Mouse (Mus musculus): ENCODE results near the gene Cnn1.

Cnn1 gene

DNA sequence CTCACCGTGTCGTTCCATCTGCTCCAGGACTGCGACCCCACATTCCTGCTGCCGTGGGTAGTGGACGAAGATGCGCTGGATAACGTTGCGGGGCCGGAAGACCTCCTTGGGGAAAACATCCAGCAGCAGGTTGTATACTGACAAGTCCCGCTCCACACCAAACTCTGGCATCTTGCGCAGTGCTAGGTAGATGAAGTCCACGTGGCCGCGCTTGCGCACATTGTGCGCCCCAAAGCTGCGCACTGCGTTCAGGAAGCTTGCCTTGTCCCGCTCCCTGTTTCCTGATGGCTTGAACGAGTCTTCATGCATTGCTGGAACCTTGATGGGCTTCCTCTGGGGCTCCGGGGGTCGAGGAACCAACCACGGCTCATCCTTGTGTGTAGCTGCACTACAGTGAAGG is 22.8 kb upstream of the Cnn1 start:
- DNase-seq: no peak

DNA sequence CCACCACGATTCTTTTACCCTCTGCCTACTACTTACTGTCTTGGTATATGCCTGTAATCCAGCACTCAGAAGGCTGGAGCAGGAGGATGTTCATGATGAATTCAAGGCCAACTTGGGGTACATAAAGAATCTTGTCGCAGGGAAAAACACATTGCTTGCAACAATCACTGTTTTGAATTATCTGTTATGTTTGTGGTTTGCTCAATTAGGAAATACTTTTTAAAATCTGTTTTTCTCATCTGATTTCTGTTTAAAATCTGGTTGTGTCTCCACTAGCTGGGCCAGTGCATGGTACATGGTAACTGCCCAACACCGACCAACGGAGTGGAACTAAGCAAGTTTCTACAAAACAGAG is 14.4 kb upstream of the Cnn1 start:
- DNase-seq: no peak

DNA sequence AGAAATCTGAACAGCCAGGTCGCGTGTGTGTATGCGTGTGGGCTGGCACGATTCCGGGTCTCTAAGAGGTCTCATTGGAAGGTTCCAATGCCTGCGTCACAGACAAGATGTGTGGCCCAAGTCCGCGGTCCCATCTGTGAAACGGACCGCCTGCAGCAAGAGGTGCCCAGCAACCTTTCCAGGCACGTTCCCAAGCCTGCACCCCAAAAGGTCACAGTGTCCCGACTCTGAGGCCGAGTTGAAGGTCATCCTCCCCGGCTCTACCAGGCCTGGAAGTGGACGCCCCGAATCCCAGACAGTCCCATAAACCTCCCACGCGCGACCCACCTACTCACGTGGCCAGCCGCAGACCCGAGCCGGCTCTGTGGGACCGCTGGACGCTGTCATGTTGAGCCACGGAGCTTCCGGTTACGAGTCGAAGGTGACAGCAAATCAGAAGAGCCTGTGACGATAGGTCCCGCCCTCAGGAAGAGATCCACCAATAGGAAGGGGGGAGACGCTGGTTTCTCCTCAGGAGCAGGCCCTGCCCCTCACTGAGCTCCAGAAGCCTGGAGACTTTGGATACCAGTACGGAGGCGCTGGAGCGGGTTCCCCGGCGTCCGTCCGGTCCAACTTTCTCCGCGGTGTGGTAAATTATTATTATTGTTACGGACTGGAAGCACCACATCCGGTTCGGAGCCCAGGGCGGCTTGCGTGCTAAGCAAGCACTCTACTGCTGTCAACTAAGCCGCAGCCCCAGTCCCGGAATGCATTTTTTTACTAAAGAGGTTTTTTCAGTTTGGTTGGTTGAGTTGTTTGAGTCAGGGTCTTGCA is 13.8 kb upstream of the Cnn1 start, which contains the start of gene Ecsit:
Ecsit (minus strand) TSS at position 417 of the 813 bp plus-strand sequence.
- peak; percentile 97 for DNase-seq

DNA sequence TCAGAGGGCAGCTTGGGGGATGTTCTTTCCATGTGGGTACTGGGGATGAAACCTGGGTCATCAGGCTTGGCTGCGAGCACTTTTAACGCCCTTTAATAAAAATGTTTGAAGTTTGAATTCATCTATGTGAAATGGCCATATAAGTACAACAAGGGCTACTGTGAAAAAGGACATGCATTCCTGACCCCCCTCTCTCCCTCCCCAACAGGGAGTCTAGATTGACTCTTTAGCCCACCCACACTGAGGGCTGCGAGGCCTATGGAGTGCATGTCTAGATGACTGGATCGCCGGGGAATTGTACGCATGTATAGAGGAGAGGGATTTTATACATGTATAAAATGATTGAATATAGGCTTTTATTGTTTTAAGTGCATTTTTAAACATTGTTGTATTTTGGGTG is 13.0 kb upstream of the Cnn1 start:
- no peak for DNase-seq

GRCm38 (mm10) chr9:22087034-22087618 is 11.9 kb upstream of the Cnn1 start:
- DNase-seq: no peak

GRCm38 (mm10) chr9:22089281-22089680 is 9.7 kb upstream of the Cnn1 start:
- no peak for DNase-seq

DNA sequence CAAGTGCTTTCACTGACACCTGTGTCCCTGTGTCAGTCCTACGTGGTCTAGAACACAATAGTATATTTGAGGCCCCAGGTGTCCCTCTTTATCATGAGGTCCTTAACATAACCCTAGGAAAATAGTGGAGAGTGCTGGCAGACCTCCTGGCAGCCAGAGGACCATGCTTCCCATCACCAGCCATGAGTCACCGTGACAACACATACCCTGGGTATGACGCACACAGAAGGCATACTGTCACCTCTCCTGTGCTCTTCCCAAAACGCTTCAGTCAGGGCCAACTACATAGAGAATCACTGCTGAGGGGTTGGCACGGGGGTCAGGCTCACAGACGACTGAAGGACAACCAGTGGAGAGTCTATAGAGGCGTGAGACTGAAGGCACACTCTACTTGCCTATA is 9.0 kb upstream of the Cnn1 start:
- DNase-seq: no peak

- DNase-seq: no peak
Observed at GRCm38 (mm10) chr9:22092746-22093145, 6.3 kb upstream of the Cnn1 start.

DNA sequence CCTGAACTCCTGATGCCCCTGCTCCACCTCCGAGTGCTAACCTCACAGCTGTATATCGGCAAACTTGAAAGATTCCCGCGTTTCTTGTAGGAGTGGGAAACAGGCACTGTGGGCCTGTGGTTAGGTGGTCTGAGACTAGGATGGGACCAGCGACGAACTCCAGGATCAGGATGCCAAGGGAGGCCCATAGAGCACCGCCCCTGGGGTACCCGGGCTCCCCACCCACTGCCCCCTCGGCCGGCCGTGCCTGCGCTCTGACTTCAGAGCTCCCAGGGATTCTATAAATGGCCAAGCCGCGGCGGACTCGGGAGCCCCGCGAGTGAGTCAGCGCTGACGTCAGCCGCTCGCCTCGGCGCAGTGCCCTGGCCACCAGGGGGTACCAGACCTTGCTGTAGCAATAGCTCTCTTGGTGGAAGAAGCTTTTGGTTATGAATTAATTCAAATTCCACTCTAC is 3.1 kb upstream of the Cnn1 start:
- DNase-seq: peak; percentile 82

- DNase-seq: no peak
Observed at GRCm38 (mm10) chr9:22099922-22100321, 906 bp downstream of the Cnn1 start.

GRCm38 (mm10) chr9:22108194-22108593 is 9.2 kb downstream of the Cnn1 start:
- no peak for DNase-seq

- DNase-seq: no peak
Observed at GRCm38 (mm10) chr9:22115635-22116034, 16.6 kb downstream of the Cnn1 start.

DNA sequence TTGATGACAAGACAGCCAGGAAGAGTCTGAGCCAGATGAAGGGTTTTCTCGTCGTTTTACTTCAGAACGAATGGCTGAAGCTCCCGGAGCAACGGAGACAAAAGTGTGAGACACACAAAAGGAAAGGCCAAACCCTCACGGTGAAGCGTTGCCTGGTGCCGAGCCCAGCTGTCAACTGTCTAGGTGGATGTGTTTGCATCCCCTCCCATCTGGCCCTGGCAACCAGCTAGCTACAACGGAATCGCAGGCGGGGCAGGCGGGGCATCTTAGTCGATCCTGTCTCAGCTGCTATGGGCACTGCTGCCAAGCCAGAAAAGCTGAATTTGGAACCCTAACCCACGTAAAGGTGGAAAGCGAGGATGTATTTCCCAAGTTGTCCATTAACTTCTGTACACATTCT is 17.1 kb downstream of the Cnn1 start:
- DNase-seq: peak; percentile 13

DNA sequence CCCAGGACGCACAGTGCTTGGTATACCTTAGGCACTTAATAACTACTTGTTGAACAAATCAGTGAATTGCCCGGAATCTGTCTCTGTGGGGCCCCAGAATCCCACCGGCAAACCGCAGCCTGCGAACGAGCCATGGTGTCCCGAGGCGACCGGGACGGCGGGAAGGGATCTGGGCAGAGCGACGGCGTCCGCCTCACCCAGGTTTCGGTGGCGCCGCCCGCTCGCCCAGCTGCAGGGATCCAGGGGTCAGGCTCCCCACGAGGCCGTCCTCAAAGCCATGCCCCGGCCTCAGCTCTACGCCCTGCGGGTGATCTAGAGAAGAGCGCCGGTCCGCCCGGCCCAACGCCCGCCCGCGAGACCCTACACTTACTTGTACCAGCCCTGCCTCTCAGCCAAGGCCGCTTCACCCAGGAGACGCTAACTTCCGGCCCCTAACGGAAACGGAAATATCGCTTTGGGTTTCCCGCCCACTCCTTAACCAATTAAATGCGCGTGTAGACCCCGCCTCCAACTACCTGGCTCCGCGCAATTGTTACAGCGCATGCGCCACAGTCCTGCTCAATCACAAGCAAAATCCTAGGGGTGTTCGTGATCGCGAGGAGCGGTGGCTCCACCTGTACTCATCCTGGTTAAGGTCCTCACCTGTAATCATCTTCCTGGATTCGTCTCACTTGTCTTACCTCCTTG is 17.9 kb downstream of the Cnn1 start, which contains the start of gene Elof1:
Elof1 (minus strand) TSS at position 433 of the 687 bp plus-strand sequence.
- peak; percentile 97 for DNase-seq

GRCm38 (mm10) chr9:22117754-22118456 is 18.9 kb downstream of the Cnn1 start:
- DNase-seq: peak; percentile 39

GRCm38 (mm10) chr9:22119543-22119942 is 20.5 kb downstream of the Cnn1 start:
- peak; percentile 71 for DNase-seq

DNA sequence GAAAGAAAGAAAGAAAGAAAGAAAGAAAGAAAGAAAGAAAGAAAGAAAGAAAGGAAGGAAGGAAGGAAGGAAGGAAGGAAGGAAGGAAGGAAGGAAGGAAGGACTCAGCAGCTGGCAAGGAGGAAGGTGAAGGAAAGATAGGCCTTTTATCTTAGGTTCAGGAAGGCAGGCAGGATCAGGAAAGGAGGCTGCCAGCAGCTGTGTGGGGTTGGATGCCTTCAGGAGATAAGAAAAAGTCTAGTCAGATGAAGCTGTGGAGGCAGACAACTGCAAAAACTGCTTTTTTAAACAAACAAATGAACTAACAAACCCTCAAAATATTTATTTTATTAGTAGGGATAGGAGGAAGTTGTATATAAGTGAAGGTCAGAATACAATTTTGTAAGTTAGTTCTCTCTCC is 22.5 kb downstream of the Cnn1 start:
- DNase-seq: no peak

GRCm38 (mm10) chr9:22122005-22122404 is 23.0 kb downstream of the Cnn1 start:
- no peak for DNase-seq

DNA sequence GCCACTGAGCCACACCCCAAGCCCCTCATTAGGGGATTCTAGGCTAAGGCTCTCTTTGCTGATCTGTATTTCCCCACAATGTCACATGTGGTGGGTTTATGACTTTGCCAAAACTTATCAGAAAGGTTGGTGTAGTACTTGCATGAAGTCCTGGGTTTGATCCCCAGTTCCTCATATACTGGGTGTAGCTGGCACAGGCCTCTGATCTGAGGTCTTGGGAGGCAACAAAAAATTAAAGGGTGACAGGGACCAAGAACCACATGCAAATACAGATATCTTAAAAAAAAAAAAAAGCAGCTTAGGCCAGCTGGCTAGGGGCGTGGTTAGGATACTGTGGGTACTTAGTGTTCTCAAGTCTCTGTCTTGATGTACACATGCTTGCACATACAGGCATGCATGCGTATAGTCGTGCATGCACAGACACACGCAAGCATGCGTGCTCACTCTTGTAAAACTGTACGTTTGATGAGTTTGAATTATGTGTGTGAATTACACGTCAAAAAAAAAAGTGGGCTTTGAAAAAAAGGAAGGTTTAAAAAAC is 24.1 kb downstream of the Cnn1 start:
- DNase-seq: no peak

DNA sequence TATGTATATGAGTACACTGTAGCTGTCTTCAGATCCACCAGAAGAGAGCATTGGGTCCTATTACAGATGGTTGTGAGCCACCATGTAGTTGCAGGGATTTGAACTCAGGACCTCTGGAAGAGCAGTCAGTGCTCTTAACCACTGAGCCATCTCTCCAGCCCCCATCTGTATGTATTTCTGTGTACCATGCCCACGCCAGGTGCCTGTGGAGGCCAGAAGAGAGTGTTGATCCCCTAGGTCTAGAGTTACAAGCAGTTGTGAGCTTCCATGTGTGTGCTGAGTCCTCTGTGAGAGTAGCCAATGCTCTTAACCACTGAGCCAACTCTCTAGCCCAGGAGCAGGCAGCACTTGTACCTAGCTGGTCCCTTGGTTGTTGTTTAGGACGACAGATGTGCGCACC is 25.2 kb downstream of the Cnn1 start:
- DNase-seq: no peak

DNA sequence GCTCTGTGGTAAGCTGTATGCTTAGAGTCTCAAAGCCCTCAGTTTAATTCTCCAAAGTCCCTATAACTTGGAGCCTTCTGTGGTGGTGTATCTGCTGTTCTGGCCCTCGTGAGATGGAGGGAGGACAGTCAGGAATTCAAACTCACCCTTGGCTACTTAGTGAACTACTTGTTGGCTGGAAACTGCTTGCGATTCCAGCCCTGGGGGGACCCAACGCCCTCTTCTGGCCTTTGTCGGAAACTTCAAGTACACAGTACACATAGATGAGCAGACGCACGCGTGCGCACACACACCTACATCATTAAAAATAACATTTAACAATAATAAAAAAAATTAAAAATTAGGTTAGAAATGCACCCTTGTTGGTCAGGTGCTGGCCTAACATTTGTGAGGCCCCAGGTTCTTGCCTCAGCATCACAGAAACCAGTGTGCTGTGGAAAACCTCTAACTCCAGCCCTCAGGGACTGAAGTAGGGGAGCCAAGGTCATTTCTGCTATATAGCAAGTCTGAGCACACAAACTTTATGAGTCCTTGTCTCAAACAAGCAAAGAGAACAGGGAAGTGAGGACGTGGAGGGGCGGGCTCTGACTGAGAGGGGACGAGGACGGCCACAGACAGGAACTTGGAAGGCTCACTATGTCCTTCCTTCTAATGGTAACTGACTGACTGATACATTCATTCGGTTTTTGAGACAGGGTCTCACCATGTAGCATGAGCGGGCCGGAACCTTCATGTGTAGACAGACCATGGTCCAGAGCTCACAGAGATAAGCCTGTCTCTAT is 26.4 kb downstream of the Cnn1 start:
- no peak for DNase-seq
